Mouse (Mus musculus): Measurements from ENCODE around the gene Rogdi.
A peak's percentile ranks its signal among the peaks of the same experiment; 100 is the strongest.

Gene Rogdi

DNA sequence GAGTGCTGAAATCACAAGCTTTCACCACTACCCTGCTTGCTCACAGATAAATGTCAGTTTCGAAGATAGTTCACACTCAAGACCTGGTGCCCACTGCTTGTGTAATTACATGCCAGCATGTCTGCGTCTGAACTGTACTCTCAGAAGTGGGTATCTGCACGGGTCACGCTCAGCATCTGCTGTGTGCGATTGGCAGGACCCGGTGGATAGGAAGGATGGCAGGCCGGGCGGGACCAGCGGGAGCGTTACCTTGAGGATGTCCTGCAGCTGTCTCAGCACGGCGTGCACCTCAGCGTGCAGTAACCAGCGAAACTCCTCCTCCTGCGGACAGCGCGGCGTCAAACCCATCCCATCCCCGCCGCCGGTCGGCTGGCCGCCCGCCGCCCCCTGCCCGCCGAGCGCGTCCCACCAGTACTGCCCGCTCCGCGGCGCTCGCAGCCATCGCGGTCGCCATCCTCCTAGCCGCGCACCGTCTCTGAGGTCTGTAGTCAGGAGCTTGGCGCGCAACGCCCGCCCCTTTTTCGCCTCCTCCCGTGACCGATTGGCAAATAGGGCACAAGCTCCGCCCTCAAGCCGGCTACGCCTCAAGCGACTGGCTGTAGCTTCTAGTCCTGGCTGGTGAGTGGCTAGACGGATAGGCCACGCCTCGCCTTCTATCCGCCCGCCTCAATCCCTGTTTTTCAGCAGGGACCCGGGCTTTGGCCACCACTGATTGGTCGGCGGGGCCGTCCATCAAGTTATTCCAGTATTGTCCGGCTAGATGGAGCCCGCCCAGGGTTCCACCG, at the start of gene Rogdi:
Rogdi (minus strand) TSS at position 500 of the 785 bp plus-strand sequence.
- DNase-seq (ENCODE audit: low spot score): peak; percentile 99

DNA sequence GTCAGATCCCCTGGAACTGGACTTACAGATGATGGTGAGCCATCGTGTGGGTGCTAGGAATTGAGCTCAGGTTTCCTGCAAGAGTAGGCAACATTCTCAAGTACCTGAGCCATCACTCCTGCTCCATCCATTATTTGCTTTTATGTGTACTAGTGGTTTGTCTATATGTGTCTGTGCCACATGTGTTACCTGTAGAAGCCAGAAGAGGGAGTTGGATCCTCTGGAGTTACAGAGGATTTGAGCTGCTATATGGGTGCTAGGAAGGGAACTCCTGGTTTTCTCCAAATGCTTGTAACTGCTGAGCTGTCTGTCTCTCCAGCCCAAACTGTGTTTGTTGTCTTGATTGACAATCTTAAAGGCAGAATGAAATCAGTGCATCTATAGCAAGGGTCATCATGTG, 44.8 kb upstream of the Rogdi start:
- DNase-seq (ENCODE audit: low spot score): peak; percentile 35

DNA sequence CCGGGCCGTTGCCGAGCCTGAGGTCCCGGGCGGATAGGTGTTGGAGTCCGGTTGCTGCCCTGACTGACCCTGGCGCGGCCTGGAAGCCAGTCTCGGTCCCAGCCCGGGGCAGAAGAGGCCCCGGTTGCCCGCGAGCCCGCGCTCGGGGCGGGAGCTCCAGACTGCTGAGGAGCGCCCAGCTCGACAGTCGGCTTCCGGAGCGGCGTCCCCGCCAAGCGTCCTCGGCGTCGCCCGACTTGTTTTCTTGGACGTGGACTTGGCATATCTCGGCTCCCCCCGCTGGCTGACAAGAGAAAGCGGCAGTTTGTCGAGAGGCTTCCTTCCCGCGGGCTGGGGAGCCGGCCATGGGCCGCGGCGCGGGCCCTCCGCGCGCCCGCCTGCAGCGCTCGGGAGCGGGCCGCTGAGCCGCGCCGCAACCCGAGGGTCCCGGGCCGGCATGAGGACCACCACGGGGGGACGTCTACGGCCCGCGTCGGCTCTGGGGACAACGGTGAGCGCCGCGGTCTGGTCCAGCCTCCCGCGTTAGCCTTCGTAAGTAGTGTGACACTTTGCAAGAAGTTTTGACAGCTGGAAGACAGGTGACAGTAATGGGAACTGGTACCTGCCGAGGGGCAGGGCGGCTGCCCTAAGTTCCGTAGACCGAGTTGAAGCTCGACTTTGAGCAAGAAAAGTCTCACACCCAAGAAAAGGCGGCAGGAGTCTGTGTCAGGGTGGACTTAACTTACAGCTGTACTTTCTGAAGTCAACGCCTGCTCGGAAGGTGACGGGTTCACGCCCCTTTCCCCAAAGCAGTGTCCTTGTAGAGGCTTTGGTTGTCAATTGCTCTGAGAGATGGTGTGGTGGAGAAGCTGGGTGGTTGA, 37.1 kb upstream of the Rogdi start:
- DNase-seq (ENCODE audit: low spot score): peak; percentile 79

DNA sequence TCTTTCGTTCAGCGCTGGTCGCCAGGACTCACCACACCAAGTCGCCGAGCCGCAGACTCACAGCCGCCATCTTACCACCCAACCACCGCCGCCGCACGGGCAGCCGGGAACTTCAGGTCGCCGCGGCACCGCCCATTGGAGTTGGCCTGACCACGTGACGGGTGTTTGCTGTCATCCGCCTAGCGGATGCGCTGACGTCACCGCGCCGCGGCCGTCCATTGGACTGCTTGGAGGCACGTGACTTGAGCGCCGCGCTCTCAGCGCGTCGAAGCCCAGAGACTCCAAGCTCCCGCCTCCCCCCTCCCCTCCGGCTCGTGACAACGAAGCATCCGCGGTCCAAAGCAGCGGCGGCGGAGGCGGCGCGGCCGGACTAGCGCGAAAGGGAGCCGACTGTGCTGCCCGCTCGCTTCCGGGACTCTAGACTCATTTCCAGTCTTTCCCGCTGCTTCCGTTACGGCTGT, 36.5 kb upstream of the Rogdi start, which contains the start of the genes Glyr1 and Ubn1:
Glyr1 (minus strand) TSS at position 90 of the 461 bp plus-strand sequence.
Ubn1 (plus strand) TSS at position 284 of the 461 bp plus-strand sequence.
- DNase-seq (ENCODE audit: low spot score): peak; percentile 99

DNA sequence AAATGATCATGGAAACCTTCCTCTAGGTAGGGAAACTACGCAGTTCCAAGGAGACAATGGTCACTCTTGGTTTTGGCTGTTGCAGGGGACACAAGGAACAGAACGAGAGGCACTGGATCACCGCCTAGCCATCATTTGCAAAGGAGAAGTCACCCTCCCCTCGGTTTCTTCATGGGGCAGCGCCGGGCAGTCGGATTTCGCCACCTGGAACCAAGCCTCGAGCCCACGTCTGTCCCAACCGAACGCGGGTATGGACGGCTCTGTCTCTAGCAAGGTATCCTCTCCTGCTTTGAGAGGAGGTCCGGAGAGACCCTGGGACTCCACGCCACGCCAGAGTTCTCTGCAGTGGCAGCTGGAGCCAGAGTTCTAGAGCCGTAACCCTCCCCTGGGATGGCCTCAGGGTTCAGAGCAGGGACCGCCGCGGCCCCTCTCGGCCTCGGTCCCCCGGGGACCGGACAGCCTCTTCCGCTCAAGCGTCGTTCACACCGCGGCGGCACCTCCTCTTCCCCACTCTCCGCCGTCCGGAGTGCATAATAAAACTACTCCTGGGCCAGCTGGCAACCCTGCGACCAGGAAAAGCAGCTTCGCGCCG, 35.9 kb upstream of the Rogdi start:
- peak; percentile 62 for DNase-seq (ENCODE audit: low spot score)

DNA sequence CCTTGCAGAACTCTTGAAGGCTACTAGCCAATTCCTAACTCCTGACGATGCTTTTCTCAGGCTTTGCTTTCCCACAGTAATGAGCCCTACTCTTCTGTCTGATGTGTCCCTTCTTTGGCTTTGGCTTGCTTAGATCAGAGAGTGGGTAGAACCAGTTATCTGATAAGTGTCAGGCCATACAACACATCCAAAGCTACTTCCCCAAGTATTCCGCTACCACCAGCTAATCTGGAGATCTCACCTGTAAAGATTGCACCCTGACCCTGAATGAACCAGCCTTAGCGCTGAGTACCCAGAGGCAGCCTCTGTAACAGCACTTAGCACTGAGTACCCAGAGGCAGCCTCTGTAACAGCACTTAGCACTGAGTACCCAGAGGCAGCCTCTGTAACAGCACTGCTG, 32.0 kb upstream of the Rogdi start:
- no peak for DNase-seq (ENCODE audit: low spot score)

DNA sequence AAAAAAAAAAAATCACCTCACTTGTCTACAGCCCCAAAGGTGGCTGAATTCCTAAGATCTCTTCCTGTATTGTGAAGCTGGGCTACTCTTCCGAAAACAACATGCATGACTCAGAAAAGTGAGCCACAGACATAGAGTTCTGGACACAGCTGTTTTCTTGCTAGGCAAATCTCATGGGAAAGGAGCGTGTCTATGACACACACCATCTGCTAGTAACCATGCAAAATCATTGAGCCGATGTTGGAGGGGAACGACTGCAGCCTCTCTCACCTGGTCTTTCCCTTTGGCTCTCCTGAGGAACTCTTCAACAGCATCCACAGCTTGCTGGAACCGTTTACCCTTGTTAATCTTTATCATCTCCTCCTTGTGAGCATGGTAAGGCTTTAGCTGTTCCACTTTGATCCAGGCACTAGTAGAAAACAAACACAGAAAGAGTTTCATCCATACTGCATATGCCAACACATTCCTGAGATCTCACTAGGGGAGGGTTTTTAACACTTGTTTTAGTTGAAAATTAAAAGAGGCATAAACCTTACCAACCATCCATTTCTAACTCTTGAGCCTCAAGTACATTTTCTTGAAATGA, 23.4 kb upstream of the Rogdi start:
- DNase-seq (ENCODE audit: low spot score): peak; percentile 12

DNA sequence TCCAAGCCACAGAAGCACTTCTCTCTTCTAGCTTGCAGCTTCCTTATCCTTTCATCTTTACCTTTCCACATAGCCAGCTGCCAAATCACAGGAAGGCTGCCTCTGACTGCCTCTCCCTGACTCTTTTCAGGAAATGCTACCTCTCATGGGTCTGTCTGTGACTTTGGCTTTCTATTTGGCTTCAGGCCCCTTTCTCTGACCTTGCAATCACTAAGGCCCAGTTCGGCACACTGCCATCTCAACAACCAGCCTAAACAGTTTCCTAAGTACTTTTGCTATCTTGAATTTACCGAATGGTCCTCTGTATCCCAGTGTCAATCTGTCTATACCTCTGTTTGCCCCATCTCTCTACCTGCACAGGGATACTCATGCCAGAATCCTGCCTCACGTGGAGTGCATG, 22.2 kb upstream of the Rogdi start:
- DNase-seq (ENCODE audit: low spot score): no peak

DNA sequence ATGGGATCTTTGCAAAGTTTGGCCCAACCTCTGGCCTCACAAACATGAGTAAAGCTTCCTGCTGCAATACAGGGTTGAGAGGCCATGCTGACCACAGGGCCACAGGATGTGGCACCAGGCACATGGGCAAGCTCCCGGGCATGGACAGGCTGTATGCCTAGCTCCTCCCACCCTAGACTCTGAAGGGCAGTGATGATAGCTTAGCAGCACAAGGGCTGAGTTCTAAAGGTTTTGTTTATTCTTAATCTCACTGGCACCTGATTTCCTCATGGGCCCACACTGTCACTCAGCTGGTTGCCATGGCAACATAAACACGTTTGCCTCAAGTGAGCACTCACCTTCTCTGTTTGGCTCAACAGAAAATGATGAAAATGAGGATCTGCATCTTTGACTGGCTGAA, 16.5 kb upstream of the Rogdi start:
- DNase-seq (ENCODE audit: low spot score): no peak

DNA sequence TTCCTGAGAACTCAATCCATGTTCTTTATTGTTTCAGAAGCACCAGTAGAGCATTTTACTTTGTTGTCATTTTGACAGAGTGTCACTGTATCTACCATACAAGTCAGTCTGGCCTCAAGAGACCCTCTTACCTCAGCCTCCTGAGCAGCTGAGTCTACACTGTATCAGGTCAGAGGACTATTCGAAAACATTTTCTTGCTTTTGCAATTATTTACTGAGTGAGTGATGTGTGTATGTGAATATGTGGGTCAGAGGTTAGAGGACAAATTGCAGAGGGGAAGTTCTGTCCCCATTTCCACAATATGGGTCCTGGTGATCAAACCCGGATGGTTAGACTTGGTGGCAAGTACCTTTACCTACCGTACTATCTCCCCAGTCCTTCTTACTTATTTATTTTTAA, 10.7 kb upstream of the Rogdi start:
- DNase-seq (ENCODE audit: low spot score): no peak

DNA sequence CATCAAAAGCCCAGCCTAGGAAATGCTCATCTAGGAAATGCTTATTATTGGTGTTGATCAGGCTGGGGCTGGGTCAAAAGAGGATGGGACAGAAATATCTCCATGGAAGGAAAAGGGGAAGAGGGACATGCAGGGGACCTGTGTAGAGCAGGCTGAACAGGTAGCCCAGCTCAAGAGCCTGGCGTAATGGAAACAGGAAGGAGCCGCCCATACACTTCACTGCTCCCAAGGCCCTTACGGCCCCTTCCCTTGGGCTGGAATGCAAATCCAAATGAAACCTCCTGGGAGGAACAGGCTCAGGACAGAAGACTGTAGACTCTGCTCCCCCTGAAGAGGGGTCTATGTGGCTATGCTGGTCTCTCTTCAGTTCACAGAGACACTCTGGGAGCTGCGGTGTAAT, 1.2 kb upstream of the Rogdi start:
- no peak for DNase-seq (ENCODE audit: low spot score)

DNA sequence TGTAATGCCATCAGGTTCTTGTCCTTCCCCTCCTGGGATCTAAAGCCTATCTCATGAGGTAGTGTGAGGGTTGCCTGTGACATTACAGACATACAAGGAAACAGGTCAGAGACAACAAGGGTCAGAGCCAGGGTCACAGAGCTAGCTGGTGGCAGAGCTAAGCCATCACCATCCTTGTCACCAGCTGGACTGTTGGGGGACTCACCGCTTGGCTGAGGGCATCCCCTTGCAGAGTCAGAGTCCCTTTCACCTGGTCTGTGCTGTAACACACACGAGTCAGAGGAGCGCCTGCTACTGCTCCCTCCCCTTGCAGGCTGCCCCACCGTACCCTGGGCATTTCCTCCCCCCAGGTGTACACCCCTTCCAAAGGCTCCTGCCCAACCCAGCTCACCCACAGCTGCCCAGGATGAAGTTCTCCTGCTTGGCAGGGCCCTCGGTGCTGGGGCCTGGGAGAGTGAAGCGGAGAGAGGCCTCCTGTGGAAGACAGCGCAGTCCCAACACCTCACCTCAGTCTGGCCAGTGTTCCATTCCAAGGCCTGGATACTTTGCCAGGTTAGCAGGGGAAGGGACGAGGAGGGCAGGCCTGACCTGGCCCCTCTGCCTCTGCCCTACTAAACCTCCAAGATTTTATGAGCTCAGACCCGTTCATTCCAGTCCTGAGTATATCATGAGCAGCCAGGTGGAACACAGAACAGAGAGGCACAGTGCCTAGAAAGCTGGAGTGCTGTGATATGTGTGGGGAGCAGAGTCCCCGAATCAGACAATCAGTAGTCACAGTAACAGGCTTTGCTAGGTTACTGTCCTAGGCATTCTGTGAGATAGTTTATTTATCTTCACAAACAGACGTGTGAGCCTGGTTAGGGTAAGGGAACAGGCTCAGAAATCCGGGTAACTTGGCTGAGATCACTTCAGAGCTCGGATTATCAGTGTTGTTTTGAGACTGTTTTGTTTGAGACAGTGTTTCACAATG, 1.0 kb downstream of the Rogdi start:
- peak; percentile 37 for DNase-seq (ENCODE audit: low spot score)

DNA sequence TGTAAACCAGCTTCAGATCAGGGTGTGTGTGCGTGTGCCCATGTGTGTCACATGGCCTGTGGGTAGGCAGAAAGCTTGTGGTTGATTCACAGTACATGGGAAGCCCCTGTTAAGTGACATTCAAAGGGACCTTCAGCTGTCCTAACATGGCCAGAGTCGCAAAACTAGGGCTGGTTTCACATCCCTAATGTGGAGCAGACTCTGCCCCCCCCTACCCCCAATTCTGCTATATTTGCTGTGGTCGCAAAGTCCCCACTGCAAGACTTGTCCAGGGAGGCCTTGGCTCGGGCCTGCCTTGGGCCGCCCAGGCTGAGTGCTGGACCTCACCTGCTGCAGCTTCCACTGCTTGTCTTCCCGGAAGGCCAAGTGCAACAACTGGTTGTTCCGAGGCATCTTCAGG, 2.1 kb downstream of the Rogdi start:
- DNase-seq (ENCODE audit: low spot score): no peak

DNA sequence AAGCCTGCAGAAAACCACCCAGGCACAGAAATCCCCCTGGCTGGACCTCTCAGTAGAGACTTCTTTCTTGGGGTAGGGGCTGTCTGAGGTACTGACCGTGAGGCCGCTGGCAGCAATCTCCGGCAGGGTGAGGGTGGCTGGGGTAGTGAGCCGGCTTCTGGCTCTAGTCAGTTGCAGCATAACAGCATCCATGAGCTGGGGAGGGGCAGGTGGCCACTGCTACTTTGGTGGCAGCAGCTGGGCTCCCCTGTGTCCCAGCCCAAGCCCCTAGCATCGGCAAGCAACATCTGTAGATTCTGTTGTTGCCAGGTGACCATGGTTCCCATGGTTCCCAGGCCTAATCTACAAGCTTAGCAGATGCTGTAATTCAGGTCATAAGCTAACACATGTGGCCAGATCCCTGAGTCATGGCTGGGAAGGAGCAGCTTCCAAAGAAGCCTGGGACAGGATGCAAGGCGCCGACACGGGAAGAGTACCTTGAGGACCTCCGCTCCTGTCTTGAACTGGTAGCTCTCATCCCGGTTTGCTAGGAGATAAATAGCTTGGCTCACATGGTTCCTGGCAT, 2.9 kb downstream of the Rogdi start:
- DNase-seq (ENCODE audit: low spot score): peak; percentile 83

DNA sequence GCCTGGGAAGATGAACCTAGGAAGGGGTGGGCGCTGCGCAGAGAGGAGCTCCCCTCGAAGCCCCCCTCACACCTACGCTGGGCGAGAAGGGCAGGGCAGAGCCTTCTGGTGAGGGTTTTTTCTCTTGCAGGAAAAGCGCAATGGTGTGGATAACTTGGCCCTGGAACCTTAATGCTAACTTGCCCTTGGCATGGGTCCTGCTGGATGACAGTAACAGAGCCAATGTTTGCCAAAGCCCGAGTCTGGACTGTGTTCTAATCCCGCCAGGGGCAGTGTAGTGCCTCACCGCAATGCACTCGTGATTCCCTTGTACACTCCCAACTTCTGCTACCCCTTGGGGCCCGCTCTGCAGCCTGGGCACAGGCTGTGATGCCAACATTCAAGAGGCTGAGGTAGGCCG, 5.3 kb downstream of the Rogdi start:
- no peak for DNase-seq (ENCODE audit: low spot score)

DNA sequence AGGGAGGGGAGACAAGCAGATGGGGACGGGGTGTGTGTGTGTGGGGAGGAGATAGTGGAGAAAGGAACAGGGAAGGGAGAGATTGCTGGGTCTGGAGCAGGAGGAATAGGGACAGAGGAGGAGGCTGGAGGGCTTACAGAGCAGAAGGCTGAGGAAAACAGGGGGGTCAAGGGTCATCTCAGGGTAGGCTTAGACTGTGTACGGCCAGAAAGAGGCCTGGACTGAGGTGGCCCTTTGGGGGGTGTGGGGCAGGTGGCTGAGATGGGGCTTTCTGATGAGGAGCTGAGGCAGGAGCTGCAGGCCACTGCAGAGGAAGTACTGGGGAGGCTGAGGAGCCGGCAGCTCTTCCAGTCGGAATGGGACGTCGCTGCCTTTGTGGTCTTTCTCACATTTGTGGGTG, 5.9 kb downstream of the Rogdi start:
- DNase-seq (ENCODE audit: low spot score): no peak

DNA sequence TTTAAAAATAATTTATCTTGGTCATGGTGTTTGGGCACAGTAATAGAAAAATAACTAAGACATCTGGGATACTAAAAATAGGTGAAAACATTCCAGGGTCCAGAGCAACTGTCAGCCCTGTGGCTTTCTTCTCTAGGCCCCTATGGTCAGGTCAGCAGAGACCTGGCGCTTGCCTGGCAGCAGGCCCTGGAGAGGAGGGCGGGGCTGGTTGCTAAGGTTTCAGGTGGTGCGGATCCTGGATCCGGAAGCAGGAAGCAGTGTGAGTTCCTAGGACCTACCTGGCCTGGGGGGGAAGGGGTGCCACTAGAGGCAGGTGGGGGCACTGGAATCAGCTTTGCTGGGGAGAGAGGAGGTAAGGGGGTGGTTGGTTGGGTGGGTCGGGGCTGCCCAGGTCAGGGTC, 6.3 kb downstream of the Rogdi start, which contains the start of gene Smim22:
Smim22 (plus strand) TSS at position 222 of the 400 bp plus-strand sequence.
- no peak for DNase-seq (ENCODE audit: low spot score)

DNA sequence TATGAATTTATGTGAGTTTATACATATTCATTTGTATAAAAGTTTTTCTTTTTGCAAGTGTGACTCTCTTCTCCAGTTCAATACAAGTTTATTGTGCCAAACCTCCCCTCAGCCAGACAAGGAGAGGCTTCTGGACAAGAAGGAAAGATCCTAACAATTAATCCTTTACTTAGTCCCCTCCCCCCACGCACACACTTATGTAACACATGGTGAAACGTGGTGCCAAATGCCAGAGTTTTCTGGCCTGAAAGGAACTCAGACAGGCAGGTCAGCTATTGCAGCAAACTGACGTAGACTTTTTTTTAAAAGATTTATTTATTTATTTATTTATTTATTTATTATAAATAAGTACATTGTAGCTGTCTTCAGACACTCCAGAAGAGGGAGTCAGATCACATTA, 12.7 kb downstream of the Rogdi start:
- no peak for DNase-seq (ENCODE audit: low spot score)

DNA sequence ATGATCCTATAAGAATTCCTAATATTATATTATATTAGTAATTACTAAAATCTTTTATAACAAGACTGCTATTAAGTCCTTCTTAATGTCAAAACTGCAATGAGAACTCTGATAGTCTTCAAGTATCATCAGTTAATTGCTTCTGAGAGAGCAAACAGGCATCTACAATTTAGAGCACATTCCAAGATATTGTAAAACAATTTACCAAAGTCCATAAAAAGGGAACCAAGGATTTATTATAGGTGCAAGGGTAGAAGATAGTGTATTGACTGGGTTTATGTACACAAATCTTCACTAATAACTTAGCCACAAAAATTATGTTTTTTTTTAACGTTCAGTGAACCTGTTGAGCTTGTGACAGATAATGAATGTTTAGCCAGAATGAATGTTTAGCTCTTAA, 14.4 kb downstream of the Rogdi start:
- DNase-seq (ENCODE audit: low spot score): no peak

DNA sequence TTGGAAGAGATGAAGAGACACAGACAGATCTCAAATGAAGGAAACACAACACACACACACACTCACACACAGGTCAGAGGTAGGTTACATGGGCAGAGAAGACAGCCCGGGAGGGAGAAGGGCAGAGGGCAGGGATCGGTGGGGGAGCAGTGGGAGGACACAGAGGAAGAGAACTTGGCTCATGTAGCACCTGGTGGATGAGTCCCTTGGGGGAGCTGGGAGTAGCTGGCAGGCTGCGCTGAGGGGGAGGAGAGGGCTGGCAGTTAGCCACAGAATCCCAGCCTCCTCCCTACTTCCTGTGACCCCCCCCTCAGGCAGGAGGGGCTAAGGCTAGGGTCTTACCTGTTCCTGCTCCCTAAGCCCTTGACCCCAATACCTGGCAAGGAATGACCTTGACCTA, 15.8 kb downstream of the Rogdi start, which contains the start of gene Sept12:
Sept12 (minus strand) TSS at position 300 of the 400 bp plus-strand sequence.
- peak; percentile 27 for DNase-seq (ENCODE audit: low spot score)
